Mouse (Mus musculus): ENCODE results near the gene Skap1. TPM values are rescaled to one million over a fixed set of nuclear protein-coding genes. Genes with fewer than 3 reads are reported as not detected.

The Skap1 gene
- polyA plus RNA-seq, 1 experiment from 2014 or later, result 0.35 TPM

- Histone ChIP-seq H3K36me3 (replicated peaks; ENCODE audit: insufficient read depth, low read length) (no peaks in the 10 kb centered on the region), H3K4me1 (ENCODE audit: insufficient read depth) (no peaks in the 10 kb centered on the region), H3K4me2 (ENCODE audit: low read depth, low read length) (no peak overlapping the region), H3K27ac (ENCODE audit: low read depth) (no peak overlapping the region), H3K9ac (replicated peaks) (no peak overlapping the region), H3K27me3 (ENCODE audit: insufficient read depth, low read length) (peaks cover 4% of the 10 kb centered on the region; the same call in 1 of the 2 replicates), H3K9me3 (ENCODE audit: low read length) (no peaks in the 10 kb centered on the region), H3K4me3 (ENCODE audit: low read depth, low read length) (no peak overlapping the region)
- WGBS (ENCODE audit: insufficient replicate concordance), result 24% methylated on average over 12 of the region's 12 CpGs
- TF ChIP-seq EP300 (IDR thresholded peaks at IDR 0.05; ENCODE audit: low read depth), result no peak
- no peak for TF ChIP-seq CTCF (IDR thresholded peaks at IDR 0.05; ENCODE audit: low read depth)
- no peak for ATAC-seq
- DNase-seq, result no peak
Observed at GRCm38 (mm10) chr11:96441546-96442185, 22.7 kb upstream of the Skap1 start.

GRCm38 (mm10) chr11:96442468-96442867 lies 21.9 kb upstream of the Skap1 start:
- no peak overlapping the region for H3K4me2 ChIP-seq (ENCODE audit: low read depth, low read length)
- DNase-seq (no peak), ATAC-seq (no peak)
- no peaks in the 10 kb centered on the region for H3K4me1 ChIP-seq (ENCODE audit: insufficient read depth)
- no peak overlapping the region for H3K27ac ChIP-seq (ENCODE audit: low read depth)
- no peaks in the 10 kb centered on the region for H3K9me3 ChIP-seq (ENCODE audit: low read length)
- WGBS (ENCODE audit: insufficient replicate concordance), result 54% methylated on average over 5 of the region's 5 CpGs
- H3K9ac ChIP-seq (replicated peaks), result no peak overlapping the region
- TF ChIP-seq EP300 (IDR thresholded peaks at IDR 0.05; ENCODE audit: low read depth), result no peak
- no peak for TF ChIP-seq CTCF (IDR thresholded peaks at IDR 0.05; ENCODE audit: low read depth)
- H3K27me3 ChIP-seq (ENCODE audit: insufficient read depth, low read length), result peaks cover 4% of the 10 kb centered on the region; the same call in 1 of the 2 replicates
- H3K4me3 ChIP-seq (ENCODE audit: low read depth, low read length), result no peak overlapping the region
- H3K36me3 ChIP-seq (replicated peaks; ENCODE audit: insufficient read depth, low read length), result no peaks in the 10 kb centered on the region

- Histone ChIP-seq H3K4me2 (ENCODE audit: low read depth, low read length) (no peak overlapping the region), H3K9ac (replicated peaks) (no peak overlapping the region), H3K4me3 (ENCODE audit: low read depth, low read length) (no peak overlapping the region), H3K27ac (ENCODE audit: low read depth) (no peak overlapping the region), H3K9me3 (ENCODE audit: low read length) (no peaks in the 10 kb centered on the region), H3K4me1 (ENCODE audit: insufficient read depth) (no peaks in the 10 kb centered on the region), H3K27me3 (ENCODE audit: insufficient read depth, low read length) (no peaks in the 10 kb centered on the region), H3K36me3 (replicated peaks; ENCODE audit: insufficient read depth, low read length) (no peaks in the 10 kb centered on the region)
- 71% methylated on average over 24 of the region's 24 CpGs for WGBS (ENCODE audit: insufficient replicate concordance)
- no peak for ATAC-seq
- TF ChIP-seq EP300 (IDR thresholded peaks at IDR 0.05; ENCODE audit: low read depth) (no peak), CTCF (IDR thresholded peaks at IDR 0.05; ENCODE audit: low read depth) (no peak)
- no peak for DNase-seq
Observed at GRCm38 (mm10) chr11:96447931-96448330, 16.5 kb upstream of the Skap1 start.

GRCm38 (mm10) chr11:96455111-96455510 lies 9.3 kb upstream of the Skap1 start:
- H3K27me3 ChIP-seq (ENCODE audit: insufficient read depth, low read length), result peaks cover 9% of the 10 kb centered on the region; the same call in 1 of the 2 replicates

GRCm38 (mm10) chr11:96455699-96456326 lies 8.6 kb upstream of the Skap1 start:
- Histone ChIP-seq H3K9ac (replicated peaks) (no peak overlapping the region), H3K9me3 (ENCODE audit: low read length) (no peaks in the 10 kb centered on the region), H3K4me2 (ENCODE audit: low read depth, low read length) (no peak overlapping the region), H3K36me3 (replicated peaks; ENCODE audit: insufficient read depth, low read length) (no peaks in the 10 kb centered on the region), H3K27me3 (ENCODE audit: insufficient read depth, low read length) (peaks cover 9% of the 10 kb centered on the region; the same call in 1 of the 2 replicates), H3K4me1 (ENCODE audit: insufficient read depth) (no peaks in the 10 kb centered on the region), H3K4me3 (ENCODE audit: low read depth, low read length) (no peak overlapping the region), H3K27ac (ENCODE audit: low read depth) (no peak overlapping the region)
- DNase-seq (no peak), ATAC-seq (no peak)
- TF ChIP-seq EP300 (IDR thresholded peaks at IDR 0.05; ENCODE audit: low read depth) (no peak), CTCF (IDR thresholded peaks at IDR 0.05; ENCODE audit: low read depth) (no peak)
- WGBS (ENCODE audit: insufficient replicate concordance), result 45% methylated on average over 6 of the region's 6 CpGs

More at GRCm38 (mm10) chr11:96455111-96455510, 9.3 kb upstream of the Skap1 start:
- H3K4me3 ChIP-seq (ENCODE audit: low read depth, low read length), result no peak overlapping the region
- no peak overlapping the region for H3K4me2 ChIP-seq (ENCODE audit: low read depth, low read length)
- H3K9me3 ChIP-seq (ENCODE audit: low read length), result no peaks in the 10 kb centered on the region
- H3K36me3 ChIP-seq (replicated peaks; ENCODE audit: insufficient read depth, low read length), result no peaks in the 10 kb centered on the region
- ATAC-seq, result no peak
- no peak overlapping the region for H3K27ac ChIP-seq (ENCODE audit: low read depth)
- TF ChIP-seq CTCF (IDR thresholded peaks at IDR 0.05; ENCODE audit: low read depth), result no peak
- no peak for TF ChIP-seq EP300 (IDR thresholded peaks at IDR 0.05; ENCODE audit: low read depth)
- no peak for DNase-seq
- WGBS (ENCODE audit: insufficient replicate concordance), result 31% methylated on average over 5 of the region's 5 CpGs
- no peaks in the 10 kb centered on the region for H3K4me1 ChIP-seq (ENCODE audit: insufficient read depth)
- no peak overlapping the region for H3K9ac ChIP-seq (replicated peaks)

- H3K27me3 ChIP-seq (ENCODE audit: insufficient read depth, low read length), result peaks cover 12% of the 10 kb centered on the region
- H3K9ac ChIP-seq (replicated peaks), result no peak overlapping the region
- TF ChIP-seq CTCF (IDR thresholded peaks at IDR 0.05; ENCODE audit: low read depth) (no peak), EP300 (IDR thresholded peaks at IDR 0.05; ENCODE audit: low read depth) (no peak)
- H3K4me1 ChIP-seq (ENCODE audit: insufficient read depth), result no peaks in the 10 kb centered on the region
- ATAC-seq (no peak), DNase-seq (no peak)
- no peak overlapping the region for H3K4me3 ChIP-seq (ENCODE audit: low read depth, low read length)
- H3K4me2 ChIP-seq (ENCODE audit: low read depth, low read length), result no peak overlapping the region
- 26% methylated on average over 12 of the region's 12 CpGs for WGBS (ENCODE audit: insufficient replicate concordance)
- no peak overlapping the region for H3K27ac ChIP-seq (ENCODE audit: low read depth)
- no peaks in the 10 kb centered on the region for H3K9me3 ChIP-seq (ENCODE audit: low read length)
- no peaks in the 10 kb centered on the region for H3K36me3 ChIP-seq (replicated peaks; ENCODE audit: insufficient read depth, low read length)
Observed at GRCm38 (mm10) chr11:96456508-96457305, 7.7 kb upstream of the Skap1 start.

Data from liver, postnatal 0 days (tissue).